Mouse (Mus musculus) ES-Bruce4 (cell line): ENCODE data around the gene Gm17334.

ENCODE experiments used
- CTCF ChIP-seq: IDR thresholded peaks from one replicate; pipeline ENCODE4 v1.8.1; 2011; ENCODE audit warnings: low read depth, low read length
- POLR2A ChIP-seq: IDR thresholded peaks from one replicate; pipeline ENCODE4 v1.8.1; 2011; ENCODE audit warnings: low read length; ENCODE audit not compliant: insufficient read depth

DNA sequence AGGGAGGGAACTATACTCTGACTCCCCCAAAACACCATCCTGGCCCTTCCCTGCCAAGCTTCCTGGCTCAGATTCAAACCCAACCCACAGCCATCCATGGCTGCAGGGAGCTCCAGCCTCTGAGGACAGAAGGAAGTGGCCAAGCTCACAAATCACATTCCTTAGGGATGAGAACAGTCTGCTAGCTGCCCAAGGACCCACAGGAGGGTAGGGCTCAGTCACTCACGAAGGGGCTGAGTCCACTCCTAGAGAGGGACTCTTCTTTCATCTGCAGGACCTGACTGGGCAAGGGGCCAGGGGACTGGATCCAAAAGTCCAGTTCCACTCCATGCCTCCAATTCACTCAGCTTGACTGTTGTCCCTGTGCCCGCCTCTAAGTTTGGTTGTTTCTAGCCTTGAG is 11.2 kb downstream of the Gm17334 start:
- no peak for TF ChIP-seq CTCF
- TF ChIP-seq POLR2A = no peak
